Mouse (Mus musculus): ENCODE results near the gene Snap25.

The Snap25 gene

DNA sequence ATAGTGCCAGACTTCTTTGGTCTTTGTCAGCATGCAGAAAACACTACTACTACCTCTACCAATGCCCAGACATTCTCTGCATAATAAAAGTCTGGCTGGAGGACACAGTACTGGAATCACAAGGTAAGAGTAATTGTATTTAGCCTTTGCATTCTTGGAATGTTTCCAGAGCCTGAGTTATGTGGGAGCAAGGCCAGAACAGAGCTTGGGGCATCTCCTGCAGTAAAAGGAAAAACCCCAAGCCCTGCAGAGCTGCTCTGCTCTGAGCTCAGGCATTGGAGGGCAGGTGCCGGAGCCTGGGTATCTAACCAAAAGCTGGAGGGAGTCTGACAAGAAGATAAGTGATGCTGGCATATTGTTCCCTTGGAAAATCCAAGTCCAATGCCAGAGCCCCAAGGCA, 21.6 kb upstream of the Snap25 start:
- TF ChIP-seq GATA4 (IDR thresholded peaks at IDR 0.05; ENCODE audit: insufficient replicate concordance, low read length) = no peak

DNA sequence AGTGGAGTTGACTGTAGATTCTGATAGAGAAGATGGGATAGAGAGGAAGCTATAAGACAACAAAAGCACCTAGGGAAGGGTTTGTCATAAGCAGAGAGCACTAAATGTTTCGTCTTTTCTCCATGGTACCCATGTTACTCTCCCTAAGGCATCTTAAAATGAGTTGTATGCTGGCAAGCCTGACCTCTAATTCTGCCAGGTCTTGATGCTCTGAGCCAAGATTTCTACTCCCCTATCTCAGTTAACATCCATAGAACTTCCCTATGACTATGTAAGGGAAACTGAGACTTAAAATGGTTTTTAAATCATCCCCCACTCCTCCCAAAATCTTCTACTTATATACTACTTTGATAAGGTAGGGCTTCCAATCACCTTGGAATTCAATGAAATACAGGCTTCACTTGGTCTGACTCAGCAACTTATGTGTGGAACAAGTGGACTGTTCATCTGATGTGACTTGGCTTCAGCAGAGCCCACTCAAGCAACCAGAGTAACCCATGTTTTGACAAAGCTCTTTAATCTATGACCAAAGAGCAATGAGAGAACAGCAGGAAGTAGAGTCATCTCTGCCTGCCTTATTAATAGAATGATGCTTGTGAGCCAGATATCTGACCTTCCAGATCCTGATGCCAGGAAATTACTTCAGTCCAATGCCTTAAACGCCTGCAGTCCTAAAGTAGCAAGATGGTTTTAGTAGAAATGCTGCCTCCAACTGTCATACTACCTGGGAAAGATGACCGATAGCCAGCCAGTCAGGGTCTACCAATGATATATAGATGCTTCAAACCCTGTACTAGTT, 13.6 kb upstream of the Snap25 start:
- TF ChIP-seq GATA4 (IDR thresholded peaks at IDR 0.05; ENCODE audit: insufficient replicate concordance, low read length) = no peak

DNA sequence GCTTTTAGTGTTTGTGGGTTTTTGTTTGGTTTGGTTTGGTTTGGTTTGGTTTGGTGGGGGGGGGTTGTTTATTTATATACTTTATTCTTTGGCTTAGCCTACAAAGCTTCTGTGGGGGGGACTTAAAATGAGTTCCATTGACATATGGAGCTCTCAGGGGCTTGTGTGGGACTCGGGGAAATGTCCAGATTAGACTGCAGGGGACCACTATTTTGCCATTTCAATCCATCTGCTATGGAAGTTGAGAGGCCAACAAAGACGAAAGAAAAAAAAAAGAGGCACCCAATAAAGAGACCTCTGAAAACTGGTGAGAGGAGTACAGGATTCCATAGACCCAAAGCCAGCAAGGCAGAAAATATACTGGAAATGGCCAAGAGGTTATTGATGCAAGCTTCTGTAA, 9.9 kb upstream of the Snap25 start:
- TF ChIP-seq GATA4 (IDR thresholded peaks at IDR 0.05; ENCODE audit: insufficient replicate concordance, low read length) = no peak

DNA sequence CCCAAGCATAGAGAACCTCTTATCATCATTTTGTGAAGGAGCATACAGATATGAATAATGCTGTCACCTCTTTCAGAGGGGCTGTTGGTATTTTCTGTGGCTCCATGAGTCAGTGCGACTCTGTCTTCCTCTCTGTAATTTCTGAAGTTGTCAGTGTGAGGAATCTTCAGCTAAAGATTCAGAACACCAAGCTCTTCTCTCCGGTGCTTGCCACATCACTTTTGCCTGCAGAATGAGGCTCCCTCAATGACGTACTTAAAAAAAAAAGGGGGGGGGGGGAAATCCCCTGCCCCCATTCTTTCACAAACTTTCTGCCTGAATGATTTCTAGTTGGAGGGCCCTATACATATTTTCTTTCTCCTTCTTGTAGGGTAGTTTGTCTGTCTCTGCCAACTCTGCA, 2.1 kb upstream of the Snap25 start:
- TF ChIP-seq GATA4 (IDR thresholded peaks at IDR 0.05; ENCODE audit: insufficient replicate concordance, low read length) = no peak

DNA sequence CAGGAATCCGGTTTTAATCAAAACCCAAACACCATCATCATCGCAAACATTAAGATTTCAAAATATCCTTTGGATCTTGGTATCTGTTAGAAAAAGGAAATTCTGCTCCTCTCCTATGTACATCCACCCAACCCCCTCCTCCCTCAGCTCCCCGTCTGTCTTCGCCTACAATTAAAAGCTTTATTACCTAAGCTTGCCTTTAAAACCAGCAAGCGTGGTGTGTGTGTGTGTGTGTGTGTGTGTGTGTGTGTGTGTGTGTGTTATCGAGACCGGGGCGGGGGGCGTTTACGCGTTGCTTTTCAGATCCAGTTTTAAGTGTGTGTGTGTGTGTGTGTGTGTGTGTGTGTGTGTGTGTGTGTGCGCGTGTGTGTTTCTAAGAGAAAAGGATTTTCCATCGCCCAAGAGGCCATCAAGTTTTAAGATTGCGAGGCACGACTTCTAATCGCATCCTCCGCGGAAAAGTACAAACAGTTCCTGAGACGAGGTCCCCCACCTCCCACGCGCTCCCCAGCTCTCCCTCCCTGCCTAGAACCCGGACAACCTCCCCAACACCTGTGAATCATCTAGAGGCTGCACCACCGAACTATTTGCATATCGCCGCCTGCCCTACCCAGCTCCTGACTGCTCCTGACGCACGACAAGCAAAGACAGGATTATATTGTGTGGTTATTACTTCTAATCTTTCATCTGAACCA, 1.4 kb upstream of the Snap25 start:
- TF ChIP-seq GATA4 (IDR thresholded peaks at IDR 0.05; ENCODE audit: insufficient replicate concordance, low read length) = no peak

DNA sequence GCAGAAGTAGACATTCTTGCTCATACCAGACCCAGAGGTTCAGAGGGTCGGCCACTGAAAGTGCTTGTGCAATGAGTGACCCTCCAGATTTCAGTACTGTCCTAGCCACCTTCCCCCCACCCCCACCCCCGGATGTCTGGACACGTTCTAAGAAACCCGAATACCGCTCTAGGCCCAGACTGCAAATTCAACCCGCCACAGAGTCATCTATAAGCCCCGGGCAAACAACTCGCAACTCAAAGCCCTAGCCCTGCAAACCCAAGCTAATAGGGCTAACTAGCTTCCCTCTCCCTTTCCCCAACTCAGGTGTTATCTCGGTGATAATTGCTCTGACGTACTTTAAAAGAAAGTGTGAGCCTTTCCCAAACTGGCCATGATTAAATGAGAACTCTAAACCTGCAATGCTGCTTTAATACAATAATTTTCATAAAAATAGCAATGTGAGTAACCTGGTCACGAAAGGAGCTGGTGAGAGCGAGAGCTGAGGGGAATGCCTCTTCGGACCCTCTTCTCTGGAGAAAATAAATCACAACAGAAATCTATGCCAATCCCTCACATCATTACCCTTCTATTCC, 725 bp upstream of the Snap25 start:
- TF ChIP-seq GATA4 (IDR thresholded peaks at IDR 0.05; ENCODE audit: insufficient replicate concordance, low read length) = no peak

DNA sequence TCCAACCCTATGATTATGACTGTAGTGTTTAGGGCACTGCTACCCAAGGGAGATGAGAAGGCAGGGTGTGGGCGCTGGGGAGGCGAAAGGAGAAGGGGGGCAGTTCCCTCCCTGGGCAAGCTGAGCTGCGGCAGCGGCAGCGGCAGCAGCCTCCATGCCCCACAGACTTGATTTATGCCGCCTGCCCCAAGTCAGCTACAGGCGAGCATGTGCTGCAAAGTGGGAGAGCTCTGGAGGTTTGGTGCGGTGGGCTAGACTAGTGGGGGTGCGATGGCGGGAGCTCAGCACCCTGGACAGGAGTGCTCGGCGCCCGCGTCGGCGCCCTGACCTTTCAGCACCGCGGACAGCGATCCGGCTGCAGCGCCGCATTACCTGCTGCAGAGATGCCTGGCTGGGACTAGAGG, 757 bp downstream of the Snap25 start:
- no peak; the same call in 1 of the 2 replicates for TF ChIP-seq GATA4 (IDR thresholded peaks at IDR 0.05; ENCODE audit: insufficient replicate concordance, low read length)

DNA sequence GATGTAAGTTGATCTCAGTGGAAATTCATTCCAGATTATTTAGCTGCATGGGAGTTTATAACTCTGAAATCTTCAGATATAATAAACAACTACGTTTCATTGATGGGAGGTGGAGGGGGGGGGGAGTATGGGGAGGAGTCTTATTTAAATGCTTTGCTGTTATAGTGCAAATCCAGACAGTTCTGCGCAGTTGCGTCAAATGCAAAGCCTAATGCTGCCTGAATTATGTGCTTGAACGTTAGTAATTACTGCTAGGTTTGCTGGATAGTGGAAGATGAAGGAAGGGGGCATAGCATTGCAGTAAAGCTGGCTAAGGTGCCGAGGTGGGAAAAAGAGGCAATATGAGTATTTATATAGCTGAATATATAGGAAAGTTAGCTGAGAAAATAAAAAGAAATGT, 2.3 kb downstream of the Snap25 start:
- TF ChIP-seq GATA4 (IDR thresholded peaks at IDR 0.05; ENCODE audit: insufficient replicate concordance, low read length) = no peak

DNA sequence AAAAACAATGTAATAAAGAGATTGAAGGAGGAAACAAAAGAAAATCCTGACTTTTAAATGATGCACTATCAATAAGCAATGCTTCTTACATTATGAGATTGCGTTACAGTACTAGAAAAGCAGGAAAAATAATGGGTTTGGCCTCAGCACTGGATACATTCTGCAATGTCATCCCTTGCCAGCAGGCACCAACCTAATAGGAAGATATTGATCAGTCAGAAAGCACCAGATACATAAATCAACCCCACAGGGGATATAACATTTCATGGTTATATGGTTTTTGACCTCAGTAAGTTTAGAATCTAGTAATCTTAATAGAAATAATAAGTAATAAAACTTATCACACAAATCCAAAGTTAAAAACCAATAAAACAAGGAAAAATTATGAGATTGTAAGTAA, 3.1 kb downstream of the Snap25 start:
- no peak for TF ChIP-seq GATA4 (IDR thresholded peaks at IDR 0.05; ENCODE audit: insufficient replicate concordance, low read length)

DNA sequence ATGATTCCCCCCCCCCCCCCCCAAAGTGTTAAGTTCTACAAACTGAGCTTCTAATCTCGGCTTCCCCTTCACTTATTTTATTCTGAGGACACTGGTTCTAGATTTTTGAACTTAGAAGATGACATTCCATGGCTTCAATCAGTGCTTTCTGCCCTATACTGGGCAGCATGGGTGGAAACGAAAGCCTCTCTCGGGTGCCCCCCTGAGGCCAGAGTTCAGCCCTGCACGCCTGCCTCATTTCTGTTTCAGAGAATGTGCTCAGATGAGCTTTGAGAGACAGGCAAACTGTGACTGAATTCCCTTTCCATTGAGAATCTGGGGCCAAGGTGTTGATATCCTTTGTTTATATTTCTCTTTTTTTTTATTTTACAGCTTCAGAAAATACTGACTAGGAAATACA, 7.0 kb downstream of the Snap25 start:
- no peak for TF ChIP-seq GATA4 (IDR thresholded peaks at IDR 0.05; ENCODE audit: insufficient replicate concordance, low read length)

DNA sequence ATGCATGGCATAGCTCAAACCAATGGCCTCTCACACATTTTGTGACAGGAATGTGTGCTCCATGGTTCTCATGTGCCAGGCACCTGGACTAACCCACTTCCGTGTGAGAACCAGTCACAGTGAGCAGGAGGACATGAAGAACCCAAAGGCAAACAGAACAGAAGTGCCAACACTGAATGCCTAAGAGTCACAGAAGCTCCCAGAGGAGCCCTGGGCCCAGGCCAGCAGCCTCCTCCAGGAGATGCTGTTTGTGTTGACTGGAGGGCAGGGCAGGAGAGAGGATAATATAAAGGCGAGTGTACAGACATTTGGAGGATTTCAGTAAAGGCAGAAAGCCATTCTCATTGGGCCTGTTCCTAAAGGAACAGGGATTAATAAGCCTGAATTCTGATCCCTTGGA, 25.0 kb downstream of the Snap25 start:
- TF ChIP-seq GATA4 (IDR thresholded peaks at IDR 0.05; ENCODE audit: insufficient replicate concordance, low read length) = no peak

DNA sequence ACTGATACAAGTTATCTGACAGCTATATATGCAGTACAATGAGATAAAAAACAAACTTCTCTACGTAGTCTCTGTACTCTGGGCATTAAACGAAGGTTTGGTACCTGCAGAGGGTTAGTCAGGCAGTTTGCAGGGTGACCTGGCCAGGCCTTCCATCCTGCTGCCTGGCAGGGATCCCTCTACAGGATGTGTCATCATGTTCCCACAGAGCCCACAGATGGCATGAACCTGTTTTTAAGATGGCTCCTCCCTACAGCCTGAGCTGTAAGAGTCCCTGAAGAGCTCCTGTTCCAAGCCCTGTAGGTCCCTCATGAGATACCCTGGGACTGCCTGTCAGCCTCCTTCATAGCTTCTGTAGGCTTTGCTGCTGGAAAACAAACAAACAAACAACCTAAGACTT, 29.0 kb downstream of the Snap25 start:
- TF ChIP-seq GATA4 (IDR thresholded peaks at IDR 0.05; ENCODE audit: insufficient replicate concordance, low read length) = no peak

DNA sequence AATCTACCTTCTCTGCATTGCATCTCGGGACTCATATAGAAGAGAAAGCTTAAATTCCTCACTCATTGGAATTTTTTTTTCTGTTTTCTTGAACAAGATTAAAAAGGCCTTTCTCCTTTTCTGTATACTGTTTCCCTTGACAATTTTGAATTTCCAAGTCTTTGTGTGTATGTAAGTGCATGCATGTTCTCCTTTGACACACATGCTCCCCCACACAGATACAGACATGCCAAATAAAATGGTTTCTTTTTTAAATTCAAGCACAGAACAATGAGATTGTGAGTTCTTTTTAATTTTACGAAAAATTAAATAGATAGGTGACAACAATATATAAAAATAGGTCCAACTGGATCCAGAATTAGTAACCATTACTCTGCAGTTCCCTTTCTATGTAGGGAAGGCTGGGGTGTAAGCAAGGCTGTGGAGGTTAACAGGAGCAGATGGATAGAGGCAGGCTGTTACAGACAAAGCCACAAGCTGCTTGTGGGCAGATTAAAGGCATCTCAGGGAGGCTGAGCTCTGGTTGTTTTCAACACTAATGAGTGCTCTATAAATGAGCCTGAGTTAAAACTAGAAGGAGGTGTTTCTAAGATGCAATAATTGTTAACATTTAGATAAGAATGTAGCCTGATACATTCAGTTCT, 31.6 kb downstream of the Snap25 start:
- TF ChIP-seq GATA4 (IDR thresholded peaks at IDR 0.05; ENCODE audit: insufficient replicate concordance, low read length) = no peak

DNA sequence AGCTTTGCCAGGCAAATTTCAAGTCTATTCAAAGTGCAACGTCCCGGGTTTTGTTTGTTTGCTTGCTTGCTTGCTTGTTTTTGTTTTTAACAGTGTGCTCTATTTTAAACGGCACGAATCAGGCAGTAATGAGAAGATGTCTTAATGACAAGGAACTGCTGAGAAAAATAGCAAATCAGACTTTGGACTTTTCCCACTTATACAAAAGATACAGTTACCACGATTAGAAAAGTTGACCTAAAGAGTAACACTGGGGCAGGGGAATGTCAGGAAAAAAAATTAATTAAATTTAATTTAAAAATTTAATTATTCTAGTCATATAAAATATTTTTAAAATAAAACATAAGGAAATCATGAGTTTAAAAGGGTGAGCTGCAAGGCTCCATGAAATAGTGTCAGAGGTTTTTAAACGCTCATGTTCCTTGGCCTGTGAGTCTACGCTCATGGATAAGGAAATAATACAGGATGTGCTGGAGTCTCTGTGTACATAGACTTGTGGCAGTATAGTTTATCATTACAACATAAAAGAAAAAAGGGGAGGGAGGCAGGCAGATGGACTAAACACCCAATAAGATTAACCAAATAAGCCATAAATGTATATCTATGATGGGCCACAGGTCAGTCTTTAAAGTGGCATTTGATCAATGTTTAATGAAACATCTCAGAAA, 32.2 kb downstream of the Snap25 start:
- no peak for TF ChIP-seq GATA4 (IDR thresholded peaks at IDR 0.05; ENCODE audit: insufficient replicate concordance, low read length)

DNA sequence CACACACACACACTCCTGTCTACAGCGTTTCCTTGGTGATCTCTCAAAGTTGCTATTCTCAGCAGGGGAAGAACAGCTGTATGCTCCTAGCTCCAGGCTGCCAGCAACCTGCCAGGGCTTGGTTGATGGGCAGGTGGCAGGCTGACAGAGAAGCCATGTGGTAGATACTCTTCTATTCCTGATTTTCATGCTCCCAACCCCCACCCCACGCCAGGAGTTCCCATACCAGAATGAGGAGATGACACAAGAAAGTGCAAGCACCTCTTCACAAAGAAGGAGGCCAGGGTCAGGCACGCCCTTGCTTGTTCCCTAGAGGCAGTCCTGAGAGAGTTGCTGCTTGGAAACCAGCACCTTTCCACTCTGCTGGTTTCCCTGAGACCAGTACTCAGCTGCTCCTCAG, 40.4 kb downstream of the Snap25 start:
- TF ChIP-seq GATA4 (IDR thresholded peaks at IDR 0.05; ENCODE audit: insufficient replicate concordance, low read length) = no peak
